In genomic region chr15:81939774-81940173, GRCm38 (mm10) we compare ENCODE assay signal across 27 mouse cellular contexts. TPM values are rescaled to one million over a fixed set of nuclear protein-coding genes. Genes with fewer than 3 reads are reported as not detected.
A peak's percentile ranks its signal among the peaks of the same experiment; 100 is the strongest.
DNase-seq lines count a peak whose midpoint lies in the region; ATAC-seq and TF ChIP-seq lines count a peak whose summit lies in the region.
"Had no signal": no experiment of that assay in that cellular context is flagged by ENCODE, and none has a peak within 500 bp of the region (broad histone marks: within the 10 kb centered on the region; RNA-seq: fewer than 3 reads in every experiment).

No protein-coding gene starts in this region.

- no peaks in the 10 kb centered on the region for H3K36me3 ChIP-seq in liver, embryonic 14.5 days (replicated peaks; ENCODE audit: control insufficient read depth, insufficient read depth, low read depth)
- no peaks in the 10 kb centered on the region; the same call in 1 of the 2 replicates for H3K36me3 ChIP-seq in forebrain, embryonic 15.5 days
- H3K36me3 ChIP-seq: embryonic facial prominence, embryonic 12.5 days; hindbrain, embryonic 15.5 days had no signal

- H3K4me3 ChIP-seq in gastrocnemius, adult 2 months: no peak overlapping the region
- no peak overlapping the region for H3K4me3 ChIP-seq in left cerebral cortex, adult 2 months
- H3K4me3 ChIP-seq in liver, embryonic 14.5 days (ENCODE audit: insufficient read depth in 1 of 2, low read depth in 2 of 2, low read length in 2 of 2): no peak overlapping the region
- H3K4me3 ChIP-seq in forebrain, embryonic 15.5 days: no peak overlapping the region
- H3K4me3 ChIP-seq: embryonic facial prominence, embryonic 12.5 days; hindbrain, embryonic 15.5 days had no signal

- no peak overlapping the region for H3K27ac ChIP-seq in gastrocnemius, adult 2 months
- H3K27ac ChIP-seq in left cerebral cortex, adult 2 months: peak overlapping the region; percentile 19; the same call in 1 of the 2 replicates
- H3K27ac ChIP-seq in liver, embryonic 14.5 days: no peak overlapping the region
- H3K27ac ChIP-seq in forebrain, embryonic 15.5 days (replicated peaks): no peak overlapping the region
- H3K27ac ChIP-seq: embryonic facial prominence, embryonic 12.5 days; hindbrain, embryonic 15.5 days had no signal

- WGBS in liver, embryonic 14.5 days (ENCODE audit: insufficient replicate concordance): 35% methylated on average over 4 of the region's 4 CpGs
- WGBS in forebrain, embryonic 15.5 days: 92% methylated on average over 4 of the region's 4 CpGs

- ATAC-seq in liver, embryonic 14.5 days (ENCODE audit: insufficient read depth): peak; percentile 71
- ATAC-seq in megakaryocyte-erythroid progenitor cell, adult 5-6 weeks (replicated peaks; ENCODE audit: low FRiP score, low TSS enrichment, poor library complexity, severe bottlenecking): peak; percentile 64
- no peak for ATAC-seq in forebrain, embryonic 15.5 days (replicated peaks)
- ATAC-seq: forebrain, embryonic 16.5 days; inflammation-experienced regulatory T-cells, adult 6 months had no signal

- H3K4me2 ChIP-seq in liver, embryonic 14.5 days (ENCODE audit: low read depth): no peak overlapping the region
- no peak overlapping the region for H3K4me2 ChIP-seq in forebrain, embryonic 15.5 days (replicated peaks)
- H3K4me2 ChIP-seq: embryonic facial prominence, embryonic 12.5 days; heart, embryonic 11.5 days had no signal

- no peak for TF ChIP-seq CTCF in gastrocnemius, adult 2 months (IDR thresholded peaks at IDR 0.05)
- TF ChIP-seq CTCF in left cerebral cortex, adult 2 months (IDR thresholded peaks at IDR 0.05): no peak
- TF ChIP-seq CTCF in liver, embryonic 14.5 days (IDR thresholded peaks at IDR 0.05; ENCODE audit: low read depth): no peak

- H3K27me3 ChIP-seq in liver, embryonic 14.5 days (ENCODE audit: control insufficient read depth, insufficient read depth, low read length): peaks cover 20% of the 10 kb centered on the region
- H3K27me3 ChIP-seq in forebrain, embryonic 15.5 days: no peaks in the 10 kb centered on the region
- H3K27me3 ChIP-seq: embryonic facial prominence, embryonic 12.5 days; hindbrain, embryonic 15.5 days had no signal

- H3K9me3 ChIP-seq in liver, embryonic 14.5 days (ENCODE audit: control insufficient read depth, low read length): no peaks in the 10 kb centered on the region
- H3K9me3 ChIP-seq in forebrain, embryonic 15.5 days: no peaks in the 10 kb centered on the region
- H3K9me3 ChIP-seq: embryonic facial prominence, embryonic 12.5 days; hindbrain, embryonic 15.5 days had no signal

- intact Hi-C loops in gastrocnemius, adult 2 months (cut with DNase I): no loop called here
- intact Hi-C loops in gastrocnemius, postnatal 14 days (cut with DNase I; ENCODE audit: low total_unique reads): loop anchor here (5.0 kb wide), 1 partner anchor 48 kb away; the partner anchor contains the start of gene Xrcc6
- intact Hi-C loops in left cerebral cortex, adult 2 months (cut with DNase I): loop anchor here (2.0 kb wide), 2 partner anchors 17 to 51 kb away; no protein-coding TSS in a partner anchor
- intact Hi-C loops in left cerebral cortex, postnatal 25 days (cut with DNase I): loop anchor here (2.0 kb wide), 2 partner anchors 17 to 49 kb away; no protein-coding TSS in a partner anchor

- peak; percentile 6 for DNase-seq in gastrocnemius, adult 2 months
- no peak for DNase-seq in gastrocnemius, postnatal 14 days
- DNase-seq in left cerebral cortex, adult 2 months (ENCODE audit: extremely low spot score in 1 of 2, low spot score in 2 of 2): no peak
- DNase-seq in left cerebral cortex, postnatal 25 days (ENCODE audit: low spot score in 2 of 2): no peak
- DNase-seq in liver, embryonic 14.5 days (ENCODE audit: low read depth in 3 of 3, low spot score in 3 of 3): peak in 1 of 3 experiments; percentile 16
- no peak for DNase-seq in c-Kit-positive CD71-positive TER-119-positive erythroid progenitor cells, embryonic 14.5 days (ENCODE audit: low spot score)
- DNase-seq: cerebellum, postnatal 14 days; gastrocnemius, postnatal 36 days; heart, adult 18-20 months had no signal

- H3K9ac ChIP-seq in liver, embryonic 14.5 days (replicated peaks): no peak overlapping the region
- H3K9ac ChIP-seq in forebrain, embryonic 15.5 days (replicated peaks): no peak overlapping the region
- H3K9ac ChIP-seq: embryonic facial prominence, embryonic 12.5 days; hindbrain, embryonic 15.5 days had no signal

- TF ChIP-seq EP300 in liver, embryonic 14.5 days (IDR thresholded peaks at IDR 0.05; ENCODE audit: low read depth): 0 out of 2 replicates have a peak, but pooled peaks have one; percentile 29

- peaks cover 0 to 10% of the 10 kb centered on the region in 2 experiments; a peak in 3 of 4 replicates for H3K4me1 ChIP-seq in liver, embryonic 14.5 days (replicated peaks; ENCODE audit: control insufficient read depth in 2 of 2, insufficient read depth in 2 of 2, low read length in 1 of 2)
- H3K4me1 ChIP-seq in forebrain, embryonic 15.5 days: peaks cover 39% of the 10 kb centered on the region

RNA-seq across cellular contexts. Expression of gene Csdc2, which starts 3.2 kb away (rescaled TPM):
- 1 to 10 TPM; 1.6 to 2.1 TPM for total RNA-seq in gastrocnemius, adult 2 months (2021)
- total RNA-seq in gastrocnemius, postnatal 14 days (2021): 1 to 10 TPM; 3.7 to 3.8 TPM
- total RNA-seq in left cerebral cortex, adult 2 months (2021): 10 to 100 TPM; 91.2 to 97.6 TPM
- total RNA-seq in left cerebral cortex, postnatal 25 days (2021): 10 to 100 TPM; 96.0 to 98.3 TPM
- polyA plus RNA-seq in liver, embryonic 14.5 days (2012; rRNA removed): 0.45 and 0.70 TPM in 2 replicates
- polyA plus RNA-seq in liver, embryonic 14.5 days (2014; fragmentation: Nextera tagmentation; extraction: Ambion mirVana): 0.52 and 0.58 TPM in 2 replicates
- total RNA-seq in megakaryocyte-erythroid progenitor cell, adult 5-6 weeks (2014; fragmentation: Nextera tagmentation): not detected in 2 replicates
- total RNA-seq in megakaryocyte-erythroid progenitor cell, adult 5-6 weeks (2017): not detected in 2 replicates
- polyA plus RNA-seq in forebrain, embryonic 15.5 days (2015; fragmentation: Nextera tagmentation; extraction: Ambion mirVana): 130 and 133 TPM in 2 replicates
- total RNA-seq: MEL had no signal
- polyA plus RNA-seq: inflammation-experienced regulatory T-cells, adult 6 months had no signal

RNA-seq across cellular contexts. Expression of gene Polr3h, which starts 13.7 kb away (rescaled TPM):
- 1 to 10 TPM; 6.4 to 7.6 TPM for total RNA-seq in gastrocnemius, adult 2 months (2021)
- total RNA-seq in gastrocnemius, postnatal 14 days (2021): 1 to 10 TPM; 7.3 to 8.1 TPM
- 10 to 100 TPM; 50.1 to 56.8 TPM for total RNA-seq in left cerebral cortex, adult 2 months (2021)
- 10 to 100 TPM; 49.8 to 56.5 TPM for total RNA-seq in left cerebral cortex, postnatal 25 days (2021)
- 13.2 and 13.7 TPM in 2 replicates for polyA plus RNA-seq in liver, embryonic 14.5 days (2012; rRNA removed)
- 68.3 and 77.5 TPM in 2 replicates for polyA plus RNA-seq in liver, embryonic 14.5 days (2014; fragmentation: Nextera tagmentation; extraction: Ambion mirVana)
- total RNA-seq in megakaryocyte-erythroid progenitor cell, adult 5-6 weeks (2014; fragmentation: Nextera tagmentation): 46.2 and 57.3 TPM in 2 replicates
- total RNA-seq in megakaryocyte-erythroid progenitor cell, adult 5-6 weeks (2017): 47.7 and 59.5 TPM in 2 replicates
- 89.8 and 91.2 TPM in 2 replicates for polyA plus RNA-seq in forebrain, embryonic 15.5 days (2015; fragmentation: Nextera tagmentation; extraction: Ambion mirVana)

RNA-seq across cellular contexts. Expression of gene Pmm1, which starts 21.0 kb away (rescaled TPM):
- 10 to 100 TPM; 16.2 to 17.2 TPM for total RNA-seq in gastrocnemius, adult 2 months (2021)
- total RNA-seq in gastrocnemius, postnatal 14 days (2021): 10 to 100 TPM; 15.2 to 16.9 TPM
- total RNA-seq in left cerebral cortex, adult 2 months (2021): 100 to 1,000 TPM; 199 to 206 TPM
- 100 to 1,000 TPM; 203 to 208 TPM for total RNA-seq in left cerebral cortex, postnatal 25 days (2021)
- polyA plus RNA-seq in liver, embryonic 14.5 days (2012; rRNA removed): 22.6 and 23.4 TPM in 2 replicates
- 17.6 and 21.1 TPM in 2 replicates for polyA plus RNA-seq in liver, embryonic 14.5 days (2014; fragmentation: Nextera tagmentation; extraction: Ambion mirVana)
- total RNA-seq in megakaryocyte-erythroid progenitor cell, adult 5-6 weeks (2014; fragmentation: Nextera tagmentation): 62.0 and 90.7 TPM in 2 replicates
- 30.5 and 33.1 TPM in 2 replicates for total RNA-seq in megakaryocyte-erythroid progenitor cell, adult 5-6 weeks (2017)
- 82.5 and 84.5 TPM in 2 replicates for polyA plus RNA-seq in forebrain, embryonic 15.5 days (2015; fragmentation: Nextera tagmentation; extraction: Ambion mirVana)

RNA-seq across cellular contexts. Expression of gene 1700029P11Rik, which starts 40.6 kb away (rescaled TPM):
- not detected for total RNA-seq in gastrocnemius, adult 2 months (2021)
- total RNA-seq in gastrocnemius, postnatal 14 days (2021): not detected
- not detected for total RNA-seq in left cerebral cortex, adult 2 months (2021)
- not detected for total RNA-seq in left cerebral cortex, postnatal 25 days (2021)
- not detected in 2 replicates for polyA plus RNA-seq in liver, embryonic 14.5 days (2012; rRNA removed)
- not detected in 2 replicates for polyA plus RNA-seq in liver, embryonic 14.5 days (2014; fragmentation: Nextera tagmentation; extraction: Ambion mirVana)
- total RNA-seq in megakaryocyte-erythroid progenitor cell, adult 5-6 weeks (2014; fragmentation: Nextera tagmentation): not detected in 2 replicates
- not detected in 2 replicates for total RNA-seq in megakaryocyte-erythroid progenitor cell, adult 5-6 weeks (2017)
- not detected in 2 replicates for polyA plus RNA-seq in forebrain, embryonic 15.5 days (2015; fragmentation: Nextera tagmentation; extraction: Ambion mirVana)
- total RNA-seq: adrenal gland, adult 18-20 months; adrenal gland, postnatal 25 days; gastrocnemius, adult 18-20 months; gastrocnemius, postnatal 36 days; heart, adult 18-20 months; heart, postnatal 25 days; MEL had no signal
- polyA plus RNA-seq: C2C12; cerebellum, adult 2 months; cortical plate, adult 2 months; embryonic facial prominence, embryonic 12.5 days; forebrain, embryonic 11.5 days; forebrain, embryonic 16.5 days; heart, embryonic 11.5 days; heart, embryonic 16.5 days; hindbrain, embryonic 11.5 days; hindbrain, embryonic 15.5 days; inflammation-experienced regulatory T-cells, adult 6 months had no signal

RNA-seq across cellular contexts. Expression of gene Xrcc6, which starts 47.9 kb away (rescaled TPM):
- 10 to 100 TPM; 23.9 to 25.4 TPM for total RNA-seq in gastrocnemius, adult 2 months (2021)
- total RNA-seq in gastrocnemius, postnatal 14 days (2021): 10 to 100 TPM; 22.0 to 26.6 TPM
- total RNA-seq in left cerebral cortex, adult 2 months (2021): 10 to 100 TPM; 22.5 to 29.7 TPM
- 10 to 100 TPM; 19.5 to 23.7 TPM for total RNA-seq in left cerebral cortex, postnatal 25 days (2021)
- polyA plus RNA-seq in liver, embryonic 14.5 days (2012; rRNA removed): 13.9 and 22.1 TPM in 2 replicates
- 52.9 and 62.3 TPM in 2 replicates for polyA plus RNA-seq in liver, embryonic 14.5 days (2014; fragmentation: Nextera tagmentation; extraction: Ambion mirVana)
- total RNA-seq in megakaryocyte-erythroid progenitor cell, adult 5-6 weeks (2014; fragmentation: Nextera tagmentation): 120 and 143 TPM in 2 replicates
- 379 and 524 TPM in 2 replicates for total RNA-seq in megakaryocyte-erythroid progenitor cell, adult 5-6 weeks (2017)
- polyA plus RNA-seq in forebrain, embryonic 15.5 days (2015; fragmentation: Nextera tagmentation; extraction: Ambion mirVana): 58.9 and 59.5 TPM in 2 replicates

Comparison
In these comparisons a context has a peak if more than half of its experiments do, and no peak if none do; other contexts are left out.
1. RNA of gene Csdc2, which starts 3.2 kb away (total RNA-seq): 96.0 to 98.3 TPM in left cerebral cortex, postnatal 25 days and 91.2 to 97.6 TPM in left cerebral cortex, adult 2 months; 3.7 to 3.8 TPM in gastrocnemius, postnatal 14 days, 1.6 to 2.1 TPM in gastrocnemius, adult 2 months and not detected in megakaryocyte-erythroid progenitor cell, adult 5-6 weeks; every median in the first group is over 10 times any median in the second.
2. RNA of gene Polr3h, which starts 13.7 kb away (total RNA-seq): 46.2 to 59.5 TPM in megakaryocyte-erythroid progenitor cell, adult 5-6 weeks, 50.1 to 56.8 TPM in left cerebral cortex, adult 2 months and 49.8 to 56.5 TPM in left cerebral cortex, postnatal 25 days; 7.3 to 8.1 TPM in gastrocnemius, postnatal 14 days and 6.4 to 7.6 TPM in gastrocnemius, adult 2 months; every median in the first group is over 4 times any median in the second.